Mouse (Mus musculus): ENCODE results near the gene F2r.

GRCm38 (mm10) chr13:95667260-95667659 is 49.0 kb upstream of the F2r start:
- TF ChIP-seq POLR2A (IDR thresholded peaks at IDR 0.05; ENCODE audit: low read depth, low read length) (no peak), CTCF (IDR thresholded peaks at IDR 0.05; ENCODE audit: extremely low read depth, insufficient read depth, insufficient read length, insufficient replicate concordance) (no peak)

Measured in spleen, adult 2 months (tissue).